Comparison of ENCODE assay signal across 8 mouse cellular contexts in genomic region chr2:102038229-102038894, GRCm38 (mm10).
DNase-seq lines count a peak whose midpoint lies in the region; ATAC-seq and TF ChIP-seq lines count a peak whose summit lies in the region.

No protein-coding gene starts in this region.

- TF ChIP-seq CTCF in forebrain, postnatal 0 days (IDR thresholded peaks at IDR 0.05; ENCODE audit: low read depth): no peak

- H3K27ac ChIP-seq in forebrain, postnatal 0 days (ENCODE audit: low read depth, low read length): 0 out of 2 replicates have a peak overlapping the region, but pooled peaks have one; percentile 22
- peak overlapping the region; percentile 36; the same call in 1 of the 2 replicates for H3K27ac ChIP-seq in hindbrain, embryonic 16.5 days (ENCODE audit: low read depth, low read length)

- no peak overlapping the region for H3K9ac ChIP-seq in forebrain, postnatal 0 days
- no peak overlapping the region for H3K9ac ChIP-seq in hindbrain, embryonic 16.5 days (ENCODE audit: low read depth, low read length)

- H3K4me3 ChIP-seq in forebrain, postnatal 0 days (ENCODE audit: low read depth, low read length): no peak overlapping the region
- no peak overlapping the region for H3K4me3 ChIP-seq in hindbrain, embryonic 16.5 days (ENCODE audit: low read length)

- no peaks in the 10 kb centered on the region for H3K36me3 ChIP-seq in forebrain, postnatal 0 days (ENCODE audit: insufficient read depth)
- H3K36me3 ChIP-seq in hindbrain, embryonic 16.5 days (ENCODE audit: control insufficient read depth, insufficient read depth, low read length): no peaks in the 10 kb centered on the region

- no peaks in the 10 kb centered on the region for H3K27me3 ChIP-seq in forebrain, postnatal 0 days (ENCODE audit: insufficient read depth, low read length)
- no peaks in the 10 kb centered on the region for H3K27me3 ChIP-seq in hindbrain, embryonic 16.5 days (replicated peaks; ENCODE audit: control insufficient read depth, insufficient read depth, low read length)

- intact Hi-C loops in heart, postnatal 25 days (cut with DNase I): loop anchor here (5.0 kb wide), 1 partner anchor 131 kb away; no protein-coding TSS in a partner anchor

- H3K9me3 ChIP-seq in forebrain, postnatal 0 days (ENCODE audit: low read length): no peaks in the 10 kb centered on the region
- H3K9me3 ChIP-seq in hindbrain, embryonic 16.5 days (ENCODE audit: control insufficient read depth, low read length): no peaks in the 10 kb centered on the region

- DNase-seq in heart, adult 8-10 months (ENCODE audit: low spot score): peak; percentile 47
- no peak for DNase-seq in heart, postnatal 25 days (ENCODE audit: low spot score)
- peak; percentile 26 to 47 for DNase-seq in adrenal gland, postnatal 36 days
- peak; percentile 82 for DNase-seq in forebrain, postnatal 0 days
- DNase-seq in lung, postnatal 25 days (ENCODE audit: low spot score): peak; percentile 30
- DNase-seq in right cerebral cortex, postnatal 4 days: peak; percentile 58

- WGBS in forebrain, postnatal 0 days: 9% methylated on average over 10 of the region's 10 CpGs
- WGBS in hindbrain, embryonic 16.5 days: 22% methylated on average over 10 of the region's 10 CpGs

- H3K4me1 ChIP-seq in forebrain, postnatal 0 days (ENCODE audit: insufficient read depth): peaks cover 15% of the 10 kb centered on the region; the same call in 1 of the 2 replicates
- peaks cover 21% of the 10 kb centered on the region; the same call in 1 of the 2 replicates for H3K4me1 ChIP-seq in hindbrain, embryonic 16.5 days (ENCODE audit: control insufficient read depth, insufficient read depth, low read depth, low read length)

- no peak overlapping the region for H3K4me2 ChIP-seq in forebrain, postnatal 0 days (ENCODE audit: low read depth)
- H3K4me2 ChIP-seq in hindbrain, embryonic 16.5 days (ENCODE audit: low read length): no peak overlapping the region

- peak; percentile 90 for ATAC-seq in forebrain, postnatal 0 days
- ATAC-seq in hindbrain, embryonic 16.5 days: peak; percentile 85
- ATAC-seq in activated CD4-positive, CD25-positive, alpha-beta regulatory T cell, adult 4 months: no peak
